Mouse (Mus musculus): ENCODE results near the gene Gm35549. TPM values are rescaled to one million over a fixed set of nuclear protein-coding genes. Genes with fewer than 3 reads are reported as not detected.

Gm35549 gene
- 0.16 TPM in 1 of 2 replicates, not detected in the other for polyA plus RNA-seq (2015; fragmentation: Nextera tagmentation; extraction: Ambion mirVana)

- Histone ChIP-seq H3K27ac (ENCODE audit: low read length) (no peak within 1 kb of the TSS), H3K9ac (ENCODE audit: low read depth, low read length) (no peak within 1 kb of the TSS), H3K9me3 (replicated peaks; ENCODE audit: control insufficient read depth, low read length) (0 out of 2 replicates have a peak, but pooled peaks cover 2% of the 10 kb centered on the region), H3K27me3 (ENCODE audit: control insufficient read depth, insufficient read depth, low read depth, low read length) (no peaks in the 10 kb centered on the region), H3K36me3 (ENCODE audit: control insufficient read depth, insufficient read depth) (peaks cover 4% of the 10 kb centered on the region), H3K4me3 (ENCODE audit: low read depth, low read length) (no peak within 1 kb of the TSS), H3K4me2 (ENCODE audit: low read depth, low read length) (no peak within 1 kb of the TSS), H3K4me1 (ENCODE audit: control insufficient read depth, low read depth, low read length) (no peaks in the 10 kb centered on the region)
- 69% methylated on average over 3 of the region's 3 CpGs for WGBS (ENCODE audit: insufficient replicate concordance)
- ATAC-seq (ENCODE audit: low read depth), result no peak
Measured at GRCm38 (mm10) chr9:122843760-122844159, at the start of gene Gm35549. TSS of gene Gm35549 (minus strand) at chr9:122844035.

- 5% methylated on average over 54 of the region's 54 CpGs for WGBS (ENCODE audit: insufficient replicate concordance)
Measured at GRCm38 (mm10) chr9:122886372-122887179, 42.7 kb upstream of the Gm35549 start.

GRCm38 (mm10) chr9:122885385-122885784, 41.5 kb upstream of the Gm35549 start, which contains the start of gene Zkscan7:
TSS of gene Zkscan7 (plus strand) at chr9:122885685.
- H3K27me3 ChIP-seq (ENCODE audit: control insufficient read depth, insufficient read depth, low read depth, low read length), result no peaks in the 10 kb centered on the region
- H3K27ac ChIP-seq (ENCODE audit: low read length), result no peak within 1 kb of the TSS
- peaks cover 4% of the 10 kb centered on the region; the same call in 1 of the 2 replicates for H3K4me1 ChIP-seq (ENCODE audit: control insufficient read depth, low read depth, low read length)
- H3K36me3 ChIP-seq (ENCODE audit: control insufficient read depth, insufficient read depth), result no peaks in the 10 kb centered on the region
- H3K9ac ChIP-seq (ENCODE audit: low read depth, low read length), result no peak within 1 kb of the TSS
- H3K4me2 ChIP-seq (ENCODE audit: low read depth, low read length), result peak within 1 kb of the TSS; percentile 71
- no peak for ATAC-seq (ENCODE audit: low read depth)
- peak within 1 kb of the TSS; percentile 69 for H3K4me3 ChIP-seq (ENCODE audit: low read depth, low read length)
- WGBS (ENCODE audit: insufficient replicate concordance), result 62% methylated on average over 3 of the region's 3 CpGs
- no peaks in the 10 kb centered on the region for H3K9me3 ChIP-seq (replicated peaks; ENCODE audit: control insufficient read depth, low read length)

More at GRCm38 (mm10) chr9:122886372-122887179, 42.7 kb upstream of the Gm35549 start:
- Histone ChIP-seq H3K9me3 (replicated peaks; ENCODE audit: control insufficient read depth, low read length) (no peaks in the 10 kb centered on the region), H3K36me3 (ENCODE audit: control insufficient read depth, insufficient read depth) (no peaks in the 10 kb centered on the region), H3K4me3 (ENCODE audit: low read depth, low read length) (peak overlapping the region; percentile 69), H3K9ac (ENCODE audit: low read depth, low read length) (peak overlapping the region; percentile 73), H3K27ac (ENCODE audit: low read length) (no peak overlapping the region), H3K4me1 (ENCODE audit: control insufficient read depth, low read depth, low read length) (peaks cover 4% of the 10 kb centered on the region; the same call in 1 of the 2 replicates), H3K4me2 (ENCODE audit: low read depth, low read length) (peak overlapping the region; percentile 71), H3K27me3 (ENCODE audit: control insufficient read depth, insufficient read depth, low read depth, low read length) (no peaks in the 10 kb centered on the region)
- peak; percentile 67 for ATAC-seq (ENCODE audit: low read depth)

- WGBS (ENCODE audit: insufficient replicate concordance), result 69% methylated on average over 2 of the region's 2 CpGs
- no peaks in the 10 kb centered on the region for H3K4me1 ChIP-seq (ENCODE audit: control insufficient read depth, low read depth, low read length)
- H3K9ac ChIP-seq (ENCODE audit: low read depth, low read length), result no peak overlapping the region
- H3K4me3 ChIP-seq (ENCODE audit: low read depth, low read length), result no peak overlapping the region
- ATAC-seq (ENCODE audit: low read depth), result no peak
- no peak overlapping the region for H3K4me2 ChIP-seq (ENCODE audit: low read depth, low read length)
- H3K27ac ChIP-seq (ENCODE audit: low read length), result no peak overlapping the region
- H3K27me3 ChIP-seq (ENCODE audit: control insufficient read depth, insufficient read depth, low read depth, low read length), result no peaks in the 10 kb centered on the region
- H3K9me3 ChIP-seq (replicated peaks; ENCODE audit: control insufficient read depth, low read length), result no peaks in the 10 kb centered on the region
- no peaks in the 10 kb centered on the region for H3K36me3 ChIP-seq (ENCODE audit: control insufficient read depth, insufficient read depth)
Measured at GRCm38 (mm10) chr9:122875145-122875544, 31.3 kb upstream of the Gm35549 start.

- ATAC-seq (ENCODE audit: low read depth), result no peak
- H3K27ac ChIP-seq (ENCODE audit: low read length), result no peak overlapping the region
- H3K9ac ChIP-seq (ENCODE audit: low read depth, low read length), result no peak overlapping the region
- no peaks in the 10 kb centered on the region for H3K9me3 ChIP-seq (replicated peaks; ENCODE audit: control insufficient read depth, low read length)
- H3K4me3 ChIP-seq (ENCODE audit: low read depth, low read length), result no peak overlapping the region
- WGBS (ENCODE audit: insufficient replicate concordance), result 36% methylated on average over 1 of the region's 1 CpGs
- H3K27me3 ChIP-seq (ENCODE audit: control insufficient read depth, insufficient read depth, low read depth, low read length), result no peaks in the 10 kb centered on the region
- H3K4me1 ChIP-seq (ENCODE audit: control insufficient read depth, low read depth, low read length), result no peaks in the 10 kb centered on the region
- no peak overlapping the region for H3K4me2 ChIP-seq (ENCODE audit: low read depth, low read length)
- H3K36me3 ChIP-seq (ENCODE audit: control insufficient read depth, insufficient read depth), result no peaks in the 10 kb centered on the region
Measured at GRCm38 (mm10) chr9:122874653-122875052, 30.8 kb upstream of the Gm35549 start.

- H3K4me2 ChIP-seq (ENCODE audit: low read depth, low read length), result no peak overlapping the region
- H3K9me3 ChIP-seq (replicated peaks; ENCODE audit: control insufficient read depth, low read length), result no peaks in the 10 kb centered on the region
- H3K27ac ChIP-seq (ENCODE audit: low read length), result no peak overlapping the region
- H3K27me3 ChIP-seq (ENCODE audit: control insufficient read depth, insufficient read depth, low read depth, low read length), result no peaks in the 10 kb centered on the region
- no peak overlapping the region for H3K9ac ChIP-seq (ENCODE audit: low read depth, low read length)
- ATAC-seq (ENCODE audit: low read depth), result no peak
- no peaks in the 10 kb centered on the region for H3K36me3 ChIP-seq (ENCODE audit: control insufficient read depth, insufficient read depth)
- H3K4me1 ChIP-seq (ENCODE audit: control insufficient read depth, low read depth, low read length), result no peaks in the 10 kb centered on the region
- H3K4me3 ChIP-seq (ENCODE audit: low read depth, low read length), result no peak overlapping the region
- 63% methylated on average over 4 of the region's 4 CpGs for WGBS (ENCODE audit: insufficient replicate concordance)
Measured at GRCm38 (mm10) chr9:122872595-122872994, 28.8 kb upstream of the Gm35549 start.

GRCm38 (mm10) chr9:122866192-122866591, 22.4 kb upstream of the Gm35549 start:
- peak overlapping the region; percentile 56 for H3K4me2 ChIP-seq (ENCODE audit: low read depth, low read length)
- WGBS (ENCODE audit: insufficient replicate concordance), result 72% methylated on average over 4 of the region's 4 CpGs
- H3K27me3 ChIP-seq (ENCODE audit: control insufficient read depth, insufficient read depth, low read depth, low read length), result no peaks in the 10 kb centered on the region
- H3K4me1 ChIP-seq (ENCODE audit: control insufficient read depth, low read depth, low read length), result peaks cover 15% of the 10 kb centered on the region
- H3K9ac ChIP-seq (ENCODE audit: low read depth, low read length), result peak overlapping the region; percentile 84
- peaks cover 16% of the 10 kb centered on the region for H3K36me3 ChIP-seq (ENCODE audit: control insufficient read depth, insufficient read depth)
- H3K4me3 ChIP-seq (ENCODE audit: low read depth, low read length), result peak overlapping the region; percentile 81
- ATAC-seq (ENCODE audit: low read depth), result no peak
- no peak overlapping the region for H3K27ac ChIP-seq (ENCODE audit: low read length)
- no peaks in the 10 kb centered on the region for H3K9me3 ChIP-seq (replicated peaks; ENCODE audit: control insufficient read depth, low read length)

GRCm38 (mm10) chr9:122865697-122866166, 21.9 kb upstream of the Gm35549 start, which contains the start of gene Zfp445:
TSS of gene Zfp445 (minus strand) at chr9:122866006.
- peaks cover 3% of the 10 kb centered on the region; the same call in 1 of the 2 replicates for H3K9me3 ChIP-seq (replicated peaks; ENCODE audit: control insufficient read depth, low read length)
- peak within 1 kb of the TSS; percentile 84 for H3K9ac ChIP-seq (ENCODE audit: low read depth, low read length)
- under 1% methylated on average over 34 of the region's 34 CpGs for WGBS (ENCODE audit: insufficient replicate concordance)
- peak within 1 kb of the TSS; percentile 81 for H3K4me3 ChIP-seq (ENCODE audit: low read depth, low read length)
- H3K27ac ChIP-seq (ENCODE audit: low read length), result peak within 1 kb of the TSS; percentile 78
- peaks cover 21% of the 10 kb centered on the region for H3K36me3 ChIP-seq (ENCODE audit: control insufficient read depth, insufficient read depth)
- no peaks in the 10 kb centered on the region for H3K27me3 ChIP-seq (ENCODE audit: control insufficient read depth, insufficient read depth, low read depth, low read length)
- peaks cover 15% of the 10 kb centered on the region for H3K4me1 ChIP-seq (ENCODE audit: control insufficient read depth, low read depth, low read length)
- peak within 1 kb of the TSS; percentile 56 for H3K4me2 ChIP-seq (ENCODE audit: low read depth, low read length)
- peak; percentile 93 for ATAC-seq (ENCODE audit: low read depth)

- Histone ChIP-seq H3K9me3 (replicated peaks; ENCODE audit: control insufficient read depth, low read length) (peaks cover 9% of the 10 kb centered on the region), H3K4me1 (ENCODE audit: control insufficient read depth, low read depth, low read length) (peaks cover 15% of the 10 kb centered on the region), H3K4me2 (ENCODE audit: low read depth, low read length) (peak overlapping the region; percentile 54), H3K9ac (ENCODE audit: low read depth, low read length) (peak overlapping the region; percentile 84), H3K27me3 (ENCODE audit: control insufficient read depth, insufficient read depth, low read depth, low read length) (no peaks in the 10 kb centered on the region), H3K4me3 (ENCODE audit: low read depth, low read length) (peak overlapping the region; percentile 81), H3K36me3 (ENCODE audit: control insufficient read depth, insufficient read depth) (peaks cover 30% of the 10 kb centered on the region), H3K27ac (ENCODE audit: low read length) (no peak overlapping the region)
- ATAC-seq (ENCODE audit: low read depth), result no peak
- 50% methylated on average over 3 of the region's 3 CpGs for WGBS (ENCODE audit: insufficient replicate concordance)
Measured at GRCm38 (mm10) chr9:122864848-122865247, 21.0 kb upstream of the Gm35549 start.
